Mouse (Mus musculus) liver, embryonic 15.5 days (tissue): ENCODE results near the gene Kri1. TPM values are rescaled to one million over a fixed set of nuclear protein-coding genes. Genes with fewer than 3 reads are reported as not detected.

Source experiments
- ATAC-seq: fragments of 200-750 bp; cut with Nextera tagmentation; 2 replicates; pipeline ENCODE4 v1.8.0; 2017; ENCODE audit warnings: moderate number of reproducible peaks, mild to moderate bottlenecking, moderate library complexity; ENCODE audit not compliant: insufficient read depth
- H3K27ac ChIP-seq: fragments of 300-500 bp; sonication (generic); replicated peaks from 2 replicates; pipeline ENCODE4 v1.5.1; 2015; ENCODE audit warnings: mild to moderate bottlenecking, inconsistent platforms
- H3K27me3 ChIP-seq: fragments of 300-500 bp; sonication (generic); 2 replicates; pipeline ENCODE4 v1.6.1; 2015; ENCODE audit warnings: mild to moderate bottlenecking, inconsistent platforms
- H3K36me3 ChIP-seq: fragments of 300-500 bp; sonication (generic); replicated peaks from 2 replicates; pipeline ENCODE4 v1.6.1; 2015; ENCODE audit warnings: moderate library complexity, mild to moderate bottlenecking, inconsistent platforms
- H3K4me1 ChIP-seq: fragments of 300-500 bp; sonication (generic); replicated peaks from 2 replicates; pipeline ENCODE4 v1.6.1; 2015; ENCODE audit warnings: inconsistent platforms
- H3K4me2 ChIP-seq: fragments of 300-500 bp; sonication (generic); 2 replicates; pipeline ENCODE4 v1.6.1; 2015; ENCODE audit warnings: moderate library complexity, mild to moderate bottlenecking, inconsistent platforms
- H3K4me3 ChIP-seq: fragments of 300-500 bp; sonication (generic); replicated peaks from 2 replicates; pipeline ENCODE4 v1.5.1; 2015; ENCODE audit warnings: mild to moderate bottlenecking, inconsistent platforms
- H3K9ac ChIP-seq: fragments of 300-500 bp; sonication (generic); 2 replicates; pipeline ENCODE4 v1.6.1; 2015; ENCODE audit warnings: moderate library complexity, mild to moderate bottlenecking, inconsistent platforms
- H3K9me3 ChIP-seq: fragments of 300-500 bp; sonication (generic); replicated peaks from 2 replicates; pipeline ENCODE4 v1.6.1; 2016; ENCODE audit warnings: inconsistent platforms
- WGBS: fragments of 180-500 bp; shearing (Covaris S2); methylation state at CpG from one replicate; pipeline ENCODE4 v1.1.7; 2015; ENCODE audit warnings: mixed read lengths; ENCODE audit not compliant: insufficient replicate concordance; 5-methylcytosine and 5-hydroxymethylcytosine counted together
- polyA plus RNA-seq: library from polyadenylated mRNA; unstranded; fragments of >200 nt; fragmentation: Nextera tagmentation; extraction: Ambion mirVana; gene quantifications from 2 replicates; pipeline ENCODE4 v1.2.1, GENCODE M21; 2015

Kri1 gene
- 6.0 and 6.7 TPM in 2 replicates for polyA plus RNA-seq

GRCm38 (mm10) chr9:21287571-21288402, at the start of gene Kri1:
Gene Kri1, minus strand, starts transcription at chr9:21287969.
- under 1% methylated on average over 59 of the region's 59 CpGs for WGBS
- peaks cover 47% of the 10 kb centered on the region for H3K36me3 ChIP-seq
- no peaks in the 10 kb centered on the region for H3K9me3 ChIP-seq
- no peaks in the 10 kb centered on the region for H3K27me3 ChIP-seq
- peak within 1 kb of the TSS; percentile 93 for H3K4me3 ChIP-seq
- H3K4me2 ChIP-seq = peak within 1 kb of the TSS; percentile 90
- peak within 1 kb of the TSS; percentile 96 for H3K27ac ChIP-seq
- H3K4me1 ChIP-seq = peaks cover 61% of the 10 kb centered on the region
- peak within 1 kb of the TSS; percentile 95 for H3K9ac ChIP-seq
- peak; percentile 71 for ATAC-seq

GRCm38 (mm10) chr9:21336491-21336890, 48.7 kb upstream of the Kri1 start:
- no peaks in the 10 kb centered on the region for H3K36me3 ChIP-seq
- H3K27ac ChIP-seq = no peak overlapping the region
- H3K4me1 ChIP-seq = peaks cover 16% of the 10 kb centered on the region
- H3K4me3 ChIP-seq = no peak overlapping the region
- no peaks in the 10 kb centered on the region for H3K27me3 ChIP-seq
- 82% methylated on average over 8 of the region's 8 CpGs for WGBS
- no peak overlapping the region for H3K4me2 ChIP-seq
- H3K9me3 ChIP-seq = no peaks in the 10 kb centered on the region
- no peak overlapping the region for H3K9ac ChIP-seq
- no peak for ATAC-seq

GRCm38 (mm10) chr9:21335391-21335790, 47.6 kb upstream of the Kri1 start:
- peaks cover 19% of the 10 kb centered on the region for H3K4me1 ChIP-seq
- no peaks in the 10 kb centered on the region for H3K9me3 ChIP-seq
- no peak overlapping the region for H3K27ac ChIP-seq
- H3K9ac ChIP-seq = no peak overlapping the region
- 66% methylated on average over 4 of the region's 4 CpGs for WGBS
- no peak for ATAC-seq
- H3K4me3 ChIP-seq = no peak overlapping the region
- no peaks in the 10 kb centered on the region for H3K27me3 ChIP-seq
- H3K36me3 ChIP-seq = no peaks in the 10 kb centered on the region
- H3K4me2 ChIP-seq = no peak overlapping the region

- H3K4me1 ChIP-seq = peaks cover 24% of the 10 kb centered on the region
- H3K9me3 ChIP-seq = no peaks in the 10 kb centered on the region
- no peak overlapping the region for H3K4me2 ChIP-seq
- H3K27me3 ChIP-seq = no peaks in the 10 kb centered on the region
- H3K9ac ChIP-seq = no peak overlapping the region
- no peak for ATAC-seq
- H3K36me3 ChIP-seq = no peaks in the 10 kb centered on the region
- H3K4me3 ChIP-seq = no peak overlapping the region
- H3K27ac ChIP-seq = no peak overlapping the region
Observed at GRCm38 (mm10) chr9:21334747-21335146, 47.0 kb upstream of the Kri1 start.

GRCm38 (mm10) chr9:21333523-21333922, 45.8 kb upstream of the Kri1 start:
- 73% methylated on average over 1 of the region's 1 CpGs for WGBS
- no peak for ATAC-seq

GRCm38 (mm10) chr9:21332161-21333061, 44.6 kb upstream of the Kri1 start:
- ATAC-seq = no peak
- H3K27ac ChIP-seq = no peak overlapping the region
- no peaks in the 10 kb centered on the region for H3K27me3 ChIP-seq
- no peak overlapping the region for H3K4me3 ChIP-seq
- 31% methylated on average over 9 of the region's 9 CpGs for WGBS
- H3K4me2 ChIP-seq = no peak overlapping the region
- no peaks in the 10 kb centered on the region for H3K9me3 ChIP-seq
- H3K4me1 ChIP-seq = peaks cover 36% of the 10 kb centered on the region
- no peak overlapping the region for H3K9ac ChIP-seq
- no peaks in the 10 kb centered on the region for H3K36me3 ChIP-seq

More at GRCm38 (mm10) chr9:21333523-21333922, 45.8 kb upstream of the Kri1 start:
- H3K4me3 ChIP-seq = no peak overlapping the region
- no peak overlapping the region for H3K4me2 ChIP-seq
- H3K27me3 ChIP-seq = no peaks in the 10 kb centered on the region
- H3K4me1 ChIP-seq = peaks cover 31% of the 10 kb centered on the region
- no peaks in the 10 kb centered on the region for H3K9me3 ChIP-seq
- H3K9ac ChIP-seq = no peak overlapping the region
- no peaks in the 10 kb centered on the region for H3K36me3 ChIP-seq
- H3K27ac ChIP-seq = no peak overlapping the region

GRCm38 (mm10) chr9:21331365-21332140, 43.8 kb upstream of the Kri1 start:
- Histone ChIP-seq H3K9me3 (no peaks in the 10 kb centered on the region), H3K36me3 (no peaks in the 10 kb centered on the region), H3K9ac (no peak overlapping the region), H3K4me2 (no peak overlapping the region), H3K27me3 (no peaks in the 10 kb centered on the region), H3K4me1 (peaks cover 40% of the 10 kb centered on the region), H3K27ac (no peak overlapping the region), H3K4me3 (no peak overlapping the region)
- ATAC-seq = no peak
- whole genome bisulfite sequencing = 38% methylated on average over 12 of the region's 12 CpGs

GRCm38 (mm10) chr9:21329699-21330289, 42.0 kb upstream of the Kri1 start:
- Histone ChIP-seq H3K9ac (no peak overlapping the region), H3K4me3 (no peak overlapping the region), H3K4me2 (no peak overlapping the region), H3K4me1 (peaks cover 40% of the 10 kb centered on the region), H3K36me3 (no peaks in the 10 kb centered on the region), H3K27ac (no peak overlapping the region), H3K9me3 (no peaks in the 10 kb centered on the region), H3K27me3 (no peaks in the 10 kb centered on the region)
- 71% methylated on average over 10 of the region's 10 CpGs for WGBS
- ATAC-seq = no peak

- 28% methylated on average over 4 of the region's 5 CpGs for WGBS
- Histone ChIP-seq H3K4me1 (peaks cover 44% of the 10 kb centered on the region), H3K36me3 (no peaks in the 10 kb centered on the region), H3K4me3 (no peak overlapping the region), H3K27ac (no peak overlapping the region), H3K9ac (no peak overlapping the region), H3K4me2 (no peak overlapping the region), H3K27me3 (no peaks in the 10 kb centered on the region), H3K9me3 (no peaks in the 10 kb centered on the region)
- no peak for ATAC-seq
Observed at GRCm38 (mm10) chr9:21329041-21329440, 41.3 kb upstream of the Kri1 start.

GRCm38 (mm10) chr9:21328041-21328440, 40.3 kb upstream of the Kri1 start:
- 37% methylated on average over 3 of the region's 3 CpGs for WGBS
- no peaks in the 10 kb centered on the region for H3K27me3 ChIP-seq
- no peaks in the 10 kb centered on the region for H3K9me3 ChIP-seq
- ATAC-seq = no peak
- H3K9ac ChIP-seq = no peak overlapping the region
- peaks cover 49% of the 10 kb centered on the region for H3K4me1 ChIP-seq
- no peak overlapping the region for H3K4me3 ChIP-seq
- no peak overlapping the region; the same call in 1 of the 2 replicates for H3K27ac ChIP-seq
- no peaks in the 10 kb centered on the region for H3K36me3 ChIP-seq
- no peak overlapping the region for H3K4me2 ChIP-seq
